Mouse (Mus musculus) heart, embryonic 10.5 days (tissue): ENCODE results near the gene Gm20715. TPM values are rescaled to one million over a fixed set of nuclear protein-coding genes. Genes with fewer than 3 reads are reported as not detected.
"Not testable (repeated sequence)": the region's sequence is repeated elsewhere in the genome, so short reads cannot be mapped to it uniquely, and the experiment has no call there.

Experiments used
- DNase-seq: peaks from one replicate; pipeline ENCODE4 v3.0.0-alpha.2; 2017; ENCODE audit warnings: low spot score
- H3K27ac ChIP-seq: fragments of 300-500 bp; sonication (generic); 2 replicates; pipeline ENCODE4 v1.5.1; 2016; ENCODE audit warnings: mild to moderate bottlenecking
- H3K27me3 ChIP-seq: fragments of 300-500 bp; sonication (generic); 2 replicates; pipeline ENCODE4 v1.6.1; 2016; ENCODE audit warnings: mild to moderate bottlenecking; ENCODE audit not compliant: poor library complexity, insufficient read depth, severe bottlenecking
- H3K36me3 ChIP-seq: fragments of 300-500 bp; sonication (generic); 2 replicates; pipeline ENCODE4 v1.6.1; 2016; ENCODE audit warnings: mild to moderate bottlenecking, moderate library complexity
- H3K4me1 ChIP-seq: fragments of 300-500 bp; sonication (generic); 2 replicates; pipeline ENCODE4 v1.6.1; 2016; ENCODE audit warnings: mild to moderate bottlenecking
- H3K4me3 ChIP-seq: fragments of 300-500 bp; sonication (generic); 2 replicates; pipeline ENCODE4 v1.5.1; 2016; ENCODE audit warnings: mild to moderate bottlenecking, moderate library complexity
- H3K9me3 ChIP-seq: fragments of 300-500 bp; sonication (generic); 2 replicates; pipeline ENCODE4 v1.6.1; 2016; ENCODE audit warnings: mild to moderate bottlenecking, moderate library complexity
- WGBS: fragments of 180-500 bp; shearing (Covaris S2); methylation state at CpG from one replicate; pipeline ENCODE4 v1.1.7; 2016; 5-methylcytosine and 5-hydroxymethylcytosine counted together
- polyA plus RNA-seq: library from polyadenylated mRNA; unstranded; fragments of >200 nt; fragmentation: Nextera tagmentation; extraction: Ambion mirVana; gene quantifications from 2 replicates; pipeline ENCODE4 v1.2.1, GENCODE M21; 2016

Gene Gm20715
- polyA plus RNA-seq = not detected in 2 replicates

DNA sequence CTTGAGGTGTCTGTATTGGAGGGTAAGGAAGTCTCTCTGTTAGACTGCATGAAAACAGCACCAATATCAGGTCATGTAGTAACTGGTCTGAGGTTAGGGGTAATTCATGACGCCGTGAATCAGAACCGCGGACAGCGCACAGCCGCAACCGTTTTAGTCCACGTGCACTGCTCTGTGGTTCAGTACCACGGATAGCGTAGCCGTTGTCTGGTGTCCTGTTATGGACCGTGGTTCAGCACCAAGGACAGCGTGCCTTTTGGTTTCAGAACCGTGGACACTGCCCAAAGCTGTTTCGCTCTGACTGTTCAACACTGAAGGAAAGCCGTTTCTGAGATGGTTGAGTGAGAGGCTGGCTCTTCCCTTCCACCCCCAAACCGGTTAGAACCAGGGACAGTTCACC, at the start of gene Gm20715:
Gene Gm20715, plus strand, starts transcription at position 235 of the 400 bp plus-strand sequence.
- 2% methylated on average over 17 of the region's 17 CpGs for WGBS
- no peaks in the 10 kb centered on the region for H3K4me1 ChIP-seq
- no peak within 1 kb of the TSS for H3K4me3 ChIP-seq
- H3K9me3 ChIP-seq = no peaks in the 10 kb centered on the region
- no peaks in the 10 kb centered on the region for H3K36me3 ChIP-seq
- peak; percentile 95 for DNase-seq
- H3K27ac ChIP-seq = no peak within 1 kb of the TSS
- H3K27me3 ChIP-seq = 0 out of 2 replicates have a peak, but pooled peaks cover 2% of the 10 kb centered on the region

DNA sequence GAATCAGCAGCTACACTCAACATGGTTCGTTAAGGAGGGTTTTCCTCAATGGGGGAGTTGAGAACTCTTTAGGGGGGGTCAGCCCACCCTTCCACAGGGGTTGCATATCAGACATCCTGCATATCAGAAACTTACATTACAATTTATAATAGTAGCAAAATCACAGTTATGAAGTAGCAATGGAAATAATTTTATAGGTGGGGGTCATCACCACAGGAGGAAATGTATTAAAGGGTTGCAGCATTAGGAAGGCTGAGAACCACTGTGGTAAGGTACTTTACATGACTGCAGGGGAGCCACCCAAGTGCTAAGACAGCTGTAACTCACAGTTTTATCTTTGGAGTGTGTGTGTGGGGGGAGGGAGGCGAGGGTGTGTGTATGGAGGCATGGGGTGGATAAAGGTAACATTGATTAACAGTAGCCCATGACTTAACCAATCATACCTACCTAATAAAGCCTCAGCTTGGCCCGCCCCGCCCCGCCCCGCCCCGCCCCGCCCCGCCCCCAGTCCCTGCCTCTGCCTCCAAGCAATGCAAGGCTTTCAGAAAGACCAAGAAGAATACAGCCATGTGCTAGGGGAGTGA, 49.5 kb upstream of the Gm20715 start:
- 12% methylated on average over 9 of the region's 9 CpGs for WGBS
- Histone ChIP-seq H3K27me3 (no peaks in the 10 kb centered on the region), H3K4me1 (peaks cover 4% of the 10 kb centered on the region; the same call in 1 of the 2 replicates), H3K4me3 (no peak overlapping the region), H3K36me3 (no peaks in the 10 kb centered on the region), H3K27ac (no peak overlapping the region), H3K9me3 (no peaks in the 10 kb centered on the region)
- DNase-seq = no peak

DNA sequence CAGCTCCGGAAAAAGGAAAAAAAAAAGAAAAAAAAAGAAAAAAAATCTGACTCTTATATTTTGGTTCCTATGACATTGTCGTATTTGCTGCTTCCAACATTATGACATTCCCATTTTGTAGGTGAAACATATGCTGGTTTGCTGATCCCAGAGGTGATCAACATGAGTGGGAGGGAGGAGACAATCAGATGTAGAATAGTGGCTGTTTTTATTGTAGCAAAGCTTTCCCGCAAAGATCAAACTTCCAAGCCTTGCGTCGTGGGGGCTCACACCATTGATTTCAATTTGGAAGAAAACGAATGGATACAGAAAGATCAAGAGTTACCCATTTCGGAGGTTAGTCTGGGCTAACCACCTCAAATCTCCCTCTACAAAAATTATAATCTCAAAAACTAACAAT, 48.3 kb upstream of the Gm20715 start:
- H3K36me3 ChIP-seq = no peaks in the 10 kb centered on the region
- H3K9me3 ChIP-seq = no peaks in the 10 kb centered on the region
- H3K27ac ChIP-seq = peak overlapping the region; percentile 85
- no peaks in the 10 kb centered on the region for H3K27me3 ChIP-seq
- no peak for DNase-seq
- peaks cover 4% of the 10 kb centered on the region; the same call in 1 of the 2 replicates for H3K4me1 ChIP-seq
- H3K4me3 ChIP-seq = peak overlapping the region; percentile 69
- 25% methylated on average over 7 of the region's 7 CpGs for WGBS

DNA sequence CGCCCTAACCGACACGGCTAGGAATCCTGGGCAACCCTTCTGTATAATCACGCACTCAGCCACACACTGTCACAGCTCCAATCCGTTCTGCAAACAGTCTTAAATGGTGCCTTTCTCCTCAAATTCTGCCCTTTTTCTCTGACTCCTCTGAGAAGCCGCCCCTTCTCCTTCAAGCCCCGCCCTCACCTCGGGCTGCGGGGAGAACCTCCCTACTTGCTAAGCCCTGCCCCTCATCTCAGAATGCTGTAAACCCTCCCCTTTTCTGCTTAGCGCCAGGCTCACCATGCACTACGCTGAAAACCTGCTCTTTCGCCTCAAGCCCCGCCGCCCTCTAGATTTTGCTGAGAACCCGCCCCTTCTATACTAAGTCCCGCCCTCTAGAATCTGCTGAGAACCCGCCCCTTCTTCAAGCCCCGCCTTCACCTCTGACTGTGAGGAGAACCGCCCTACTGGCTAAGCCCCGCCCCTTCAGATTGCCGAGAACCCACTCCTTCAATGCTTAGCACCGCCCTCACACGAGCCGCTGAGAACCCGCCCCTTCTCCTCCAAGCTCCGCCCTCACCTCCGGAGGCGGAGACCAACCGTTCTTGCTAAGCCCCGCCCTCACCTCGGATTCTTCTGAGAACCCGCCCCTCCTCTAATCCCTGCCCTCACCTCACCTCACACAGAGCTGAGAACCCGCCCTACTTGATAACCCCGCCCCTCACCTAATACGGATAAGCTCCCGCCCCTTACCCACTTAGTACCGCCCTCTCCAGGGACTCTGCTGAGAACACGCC, 47.6 kb upstream of the Gm20715 start:
- Histone ChIP-seq H3K4me1 (peaks cover 4% of the 10 kb centered on the region; the same call in 1 of the 2 replicates), H3K4me3 (peak overlapping the region; percentile 69), H3K36me3 (no peaks in the 10 kb centered on the region), H3K27ac (peak overlapping the region; percentile 85), H3K27me3 (no peaks in the 10 kb centered on the region), H3K9me3 (no peaks in the 10 kb centered on the region)
- DNase-seq = peak; percentile 100
- under 1% methylated on average over 38 of the region's 38 CpGs for WGBS

DNA sequence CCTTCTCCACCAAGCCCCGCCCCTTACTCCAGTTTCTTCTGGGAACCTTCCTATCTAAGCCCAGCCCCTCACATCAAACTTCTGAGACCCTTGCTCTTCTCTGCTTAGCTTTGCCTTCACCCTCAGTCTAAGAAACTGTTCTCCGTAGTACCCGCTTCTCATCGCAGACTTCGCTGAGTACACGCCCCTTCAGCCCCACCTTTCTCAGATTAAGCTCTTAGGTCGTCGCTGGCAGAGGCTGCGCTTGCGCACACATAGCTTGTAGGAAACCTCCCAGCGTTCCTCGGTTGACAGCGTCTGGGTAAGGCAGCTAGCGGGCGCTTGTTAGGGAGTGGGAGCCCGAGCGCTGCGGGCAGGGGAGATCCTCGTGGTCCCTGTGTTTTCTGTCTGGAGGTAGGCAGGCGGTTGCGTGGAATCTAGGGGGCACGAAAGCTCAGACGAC, 47.0 kb upstream of the Gm20715 start, which contains the start of gene Zfp78:
Gene Zfp78, plus strand, starts transcription at position 234 of the 442 bp plus-strand sequence.
- peak within 1 kb of the TSS; percentile 85 for H3K27ac ChIP-seq
- H3K36me3 ChIP-seq = no peaks in the 10 kb centered on the region
- no peaks in the 10 kb centered on the region for H3K27me3 ChIP-seq
- WGBS = 0% methylated on average over 23 of the region's 23 CpGs
- peaks cover 4% of the 10 kb centered on the region; the same call in 1 of the 2 replicates for H3K4me1 ChIP-seq
- no peaks in the 10 kb centered on the region for H3K9me3 ChIP-seq
- peak; percentile 96 for DNase-seq
- peak within 1 kb of the TSS; percentile 69 for H3K4me3 ChIP-seq

DNA sequence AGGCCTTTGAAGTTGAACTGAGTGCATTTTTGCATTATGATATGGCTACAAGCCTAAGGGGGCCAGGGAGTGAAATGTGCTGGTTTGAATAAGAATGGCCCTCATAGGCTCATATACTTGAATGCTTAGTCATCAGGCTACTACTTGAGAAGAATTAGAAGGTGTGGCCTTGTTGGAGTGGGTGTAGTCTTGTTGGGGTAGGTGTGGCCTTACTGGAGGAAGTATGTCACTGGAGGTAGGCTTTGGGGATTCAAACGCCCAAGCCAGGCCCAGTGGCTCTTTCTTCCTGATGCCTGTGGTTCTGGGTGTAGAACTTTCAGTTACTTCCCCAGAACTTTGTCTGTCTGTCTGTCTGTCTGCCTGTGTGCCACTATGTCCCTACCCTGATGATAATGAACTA, 45.3 kb upstream of the Gm20715 start:
- peaks cover 4% of the 10 kb centered on the region; the same call in 1 of the 2 replicates for H3K4me1 ChIP-seq
- WGBS = 55% methylated on average over 1 of the region's 1 CpGs
- no peak for DNase-seq
- no peaks in the 10 kb centered on the region for H3K9me3 ChIP-seq
- no peak overlapping the region for H3K27ac ChIP-seq
- no peaks in the 10 kb centered on the region for H3K27me3 ChIP-seq
- no peaks in the 10 kb centered on the region for H3K36me3 ChIP-seq
- H3K4me3 ChIP-seq = no peak overlapping the region

DNA sequence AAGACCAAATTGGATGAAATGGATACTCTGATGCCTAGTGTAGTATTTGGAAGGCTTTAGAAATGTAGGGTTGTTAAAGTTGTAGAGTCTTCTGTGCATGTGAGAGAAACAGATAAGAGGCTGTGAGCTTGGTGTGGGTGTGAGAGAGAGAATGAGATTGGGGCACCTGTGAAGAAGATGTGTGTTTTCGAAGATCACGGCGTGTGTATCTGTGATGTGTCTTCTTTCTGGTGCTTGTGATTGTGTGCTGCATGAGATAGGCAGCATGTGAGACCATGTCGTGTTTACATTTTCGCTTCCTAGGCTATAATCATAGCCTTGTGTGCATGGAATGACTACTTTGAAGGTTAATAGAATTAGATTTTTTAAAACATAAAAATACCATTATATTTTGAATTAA, 42.9 kb upstream of the Gm20715 start:
- WGBS = 76% methylated on average over 5 of the region's 5 CpGs
- Histone ChIP-seq H3K27me3 (no peaks in the 10 kb centered on the region), H3K4me3 (no peak overlapping the region), H3K9me3 (no peaks in the 10 kb centered on the region), H3K36me3 (no peaks in the 10 kb centered on the region), H3K27ac (no peak overlapping the region), H3K4me1 (peaks cover 4% of the 10 kb centered on the region; the same call in 1 of the 2 replicates)
- no peak for DNase-seq

DNA sequence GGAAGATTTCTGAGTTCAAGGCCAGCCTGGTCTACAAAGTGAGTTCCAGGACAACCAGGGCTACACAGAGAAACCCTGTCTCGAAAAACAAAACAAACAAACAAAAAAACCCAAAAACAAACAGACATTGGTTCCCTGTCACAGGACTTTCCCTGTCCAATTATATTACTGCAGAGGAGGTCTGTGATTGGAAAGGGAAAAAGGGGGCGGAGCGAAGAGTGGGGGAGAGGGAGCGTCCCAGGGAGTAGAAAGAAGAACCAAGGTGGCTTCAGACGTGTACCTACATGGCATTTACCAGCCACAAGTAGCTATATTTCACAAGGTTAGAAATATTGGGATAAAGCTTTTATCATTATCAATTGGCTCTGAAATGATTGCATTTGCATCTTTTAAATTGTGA, 41.9 kb upstream of the Gm20715 start:
- not testable (repeated sequence) for H3K4me3 ChIP-seq

DNA sequence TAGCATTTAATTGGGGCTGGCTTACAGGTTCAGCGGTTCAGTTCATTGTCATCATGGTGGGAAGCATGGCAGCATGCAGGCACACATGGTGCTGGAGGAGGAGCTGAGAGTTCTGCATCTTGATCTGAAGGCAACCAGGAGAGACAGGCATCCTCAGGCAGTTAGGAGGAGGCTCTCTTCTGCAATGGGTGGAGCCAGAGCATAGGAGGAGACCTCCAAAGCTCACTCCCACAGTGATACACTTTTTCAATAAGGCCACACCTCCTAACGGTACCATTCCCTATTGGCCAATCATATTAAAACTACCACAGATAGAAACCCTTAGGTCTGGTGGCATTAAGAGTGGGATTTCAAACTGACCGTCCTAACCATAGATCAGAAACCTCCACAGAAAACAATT, 40.6 kb upstream of the Gm20715 start:
- Histone ChIP-seq H3K27ac (no peak overlapping the region), H3K36me3 (no peaks in the 10 kb centered on the region), H3K4me1 (no peaks in the 10 kb centered on the region), H3K4me3 (no peak overlapping the region), H3K9me3 (no peaks in the 10 kb centered on the region), H3K27me3 (no peaks in the 10 kb centered on the region)
- 76% methylated on average over 3 of the region's 3 CpGs for WGBS
- no peak for DNase-seq

More for the DNA sequence above, 41.9 kb upstream of the Gm20715 start:
- 78% methylated on average over 5 of the region's 5 CpGs for WGBS
- not testable (repeated sequence) for DNase-seq, H3K36me3 ChIP-seq, H3K27me3 ChIP-seq, H3K27ac ChIP-seq, H3K9me3 ChIP-seq, H3K4me1 ChIP-seq

DNA sequence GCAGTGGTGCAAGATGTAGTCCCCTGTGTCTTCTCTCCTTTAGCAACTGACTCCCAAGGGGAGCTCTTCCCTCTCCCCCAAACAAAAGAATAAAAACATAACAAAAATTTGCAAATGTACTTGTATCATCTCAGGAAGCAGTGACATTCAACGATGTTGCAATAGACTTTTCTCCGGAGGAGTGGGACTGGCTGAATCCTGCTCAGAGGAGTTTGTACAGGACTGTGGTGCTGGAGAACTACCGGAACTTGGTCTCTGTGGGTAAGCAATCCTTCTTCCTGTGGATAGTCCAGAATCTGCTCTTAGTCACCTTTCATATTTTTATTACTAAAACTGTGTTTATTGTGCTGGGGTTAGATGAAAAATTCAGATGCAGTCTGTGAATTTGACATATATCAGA, 37.1 kb upstream of the Gm20715 start:
- no peaks in the 10 kb centered on the region for H3K4me1 ChIP-seq

DNA sequence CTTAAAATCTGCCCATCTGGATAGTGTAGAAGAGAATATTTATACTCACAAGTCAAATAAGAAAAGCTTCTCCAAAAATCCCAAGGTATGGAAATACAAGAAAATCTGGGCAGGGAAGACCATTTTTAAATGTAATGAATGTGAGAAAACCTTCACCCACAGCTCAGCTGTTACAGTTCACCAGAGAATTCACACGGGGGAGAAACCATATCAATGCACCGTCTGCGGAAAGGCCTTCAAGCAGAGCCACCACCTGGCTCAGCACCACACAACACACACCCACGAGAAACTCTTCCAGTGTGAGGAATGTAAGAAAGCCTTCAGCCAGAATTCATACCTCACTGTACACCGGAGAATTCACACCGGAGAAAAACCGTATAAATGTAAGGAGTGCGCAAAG, 31.6 kb upstream of the Gm20715 start:
- no peak overlapping the region for H3K4me3 ChIP-seq
- no peaks in the 10 kb centered on the region; the same call in 1 of the 2 replicates for H3K36me3 ChIP-seq
- WGBS = 86% methylated on average over 8 of the region's 8 CpGs
- no peak overlapping the region for H3K27ac ChIP-seq
- no peak for DNase-seq
- H3K9me3 ChIP-seq = no peaks in the 10 kb centered on the region
- peaks cover 6% of the 10 kb centered on the region; the same call in 1 of the 2 replicates for H3K4me1 ChIP-seq
- no peaks in the 10 kb centered on the region for H3K27me3 ChIP-seq

More for the DNA sequence above, 37.1 kb upstream of the Gm20715 start:
- Histone ChIP-seq H3K27me3 (no peaks in the 10 kb centered on the region), H3K36me3 (no peaks in the 10 kb centered on the region), H3K4me3 (no peak overlapping the region), H3K27ac (no peak overlapping the region), H3K9me3 (no peaks in the 10 kb centered on the region)
- DNase-seq = no peak
- WGBS = 79% methylated on average over 3 of the region's 3 CpGs

DNA sequence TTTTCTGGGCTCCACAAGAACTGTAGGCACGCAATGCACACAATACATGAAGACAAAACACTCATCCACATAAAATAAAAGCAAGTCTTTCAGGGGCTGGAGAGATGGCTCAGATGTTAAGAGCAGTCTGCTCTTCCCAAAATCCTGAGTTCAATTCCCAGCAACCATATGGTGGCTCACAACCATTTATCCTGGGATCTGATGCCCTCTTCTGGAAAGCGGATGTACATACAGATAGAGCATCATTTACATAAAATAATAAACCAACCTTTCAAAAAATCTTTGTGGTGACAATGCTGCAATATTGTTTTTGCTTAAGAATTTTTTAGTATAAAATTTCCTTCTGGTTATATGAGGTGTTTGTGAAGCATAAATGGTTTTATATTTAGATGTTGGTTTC, 28.6 kb upstream of the Gm20715 start:
- Histone ChIP-seq H3K27ac (no peak overlapping the region), H3K4me1 (peaks cover 6% of the 10 kb centered on the region; the same call in 1 of the 2 replicates), H3K36me3 (peaks cover 2% of the 10 kb centered on the region; the same call in 1 of the 2 replicates), H3K9me3 (no peaks in the 10 kb centered on the region), H3K27me3 (no peaks in the 10 kb centered on the region), H3K4me3 (no peak overlapping the region)
- WGBS = 80% methylated on average over 2 of the region's 2 CpGs
- DNase-seq = no peak

DNA sequence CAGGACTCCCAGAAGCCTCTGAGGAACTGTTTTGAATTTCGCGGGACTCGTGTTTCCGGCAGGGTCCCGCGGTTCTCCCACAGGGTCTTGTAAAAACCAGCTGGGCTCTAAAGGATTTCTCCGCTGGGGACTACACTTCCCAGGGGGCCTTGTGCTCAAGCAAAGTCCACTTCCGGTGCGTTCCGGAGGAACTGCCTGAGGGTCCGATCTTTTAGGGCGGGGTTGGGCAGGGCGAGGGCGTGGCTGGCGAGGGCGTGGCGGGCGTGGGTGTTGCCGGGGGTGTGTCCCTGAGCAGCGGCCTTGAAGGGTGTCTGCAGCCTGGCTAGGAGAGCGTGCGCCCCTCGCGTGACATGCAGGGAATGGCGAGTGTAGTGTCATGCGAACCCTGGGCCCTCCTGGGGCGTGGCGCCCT, 27.0 kb upstream of the Gm20715 start, which contains the start of gene Zfp28:
Gene Zfp28, plus strand, starts transcription at position 252 of the 412 bp plus-strand sequence.
- Histone ChIP-seq H3K4me1 (peaks cover 6% of the 10 kb centered on the region; the same call in 1 of the 2 replicates), H3K27me3 (no peaks in the 10 kb centered on the region)
- WGBS = 1% methylated on average over 28 of the region's 28 CpGs

More for the DNA sequence above, 27.0 kb upstream of the Gm20715 start, which contains the start of gene Zfp28:
- Histone ChIP-seq H3K36me3 (peaks cover 13% of the 10 kb centered on the region), H3K27ac (peak within 1 kb of the TSS; percentile 86), H3K4me3 (peak within 1 kb of the TSS; percentile 70), H3K9me3 (no peaks in the 10 kb centered on the region)
- DNase-seq = peak; percentile 99
